Mouse (Mus musculus) embryonic facial prominence, embryonic 15.5 days (tissue): ENCODE measurements around the gene A730049H05Rik. TPM values are rescaled to one million over a fixed set of nuclear protein-coding genes. Genes with fewer than 3 reads are reported as not detected.

ENCODE experiments used
- ATAC-seq: fragments of 200-750 bp; cut with Nextera tagmentation; 2 replicates; pipeline ENCODE4 v1.8.0; 2017; ENCODE audit warnings: low read depth, moderate TSS enrichment; ENCODE audit not compliant: insufficient number of reproducible peaks, low FRiP score, low TSS enrichment
- H3K27ac ChIP-seq: fragments of 300-500 bp; sonication (generic); replicated peaks from 2 replicates; pipeline ENCODE4 v1.5.1; 2015; ENCODE audit warnings: mild to moderate bottlenecking, inconsistent platforms
- H3K27me3 ChIP-seq: fragments of 300-500 bp; sonication (generic); 2 replicates; pipeline ENCODE4 v1.6.1; 2015; ENCODE audit warnings: inconsistent platforms
- H3K36me3 ChIP-seq: fragments of 300-500 bp; sonication (generic); 2 replicates; pipeline ENCODE4 v1.6.1; 2015; ENCODE audit warnings: mild to moderate bottlenecking, inconsistent platforms
- H3K4me1 ChIP-seq: fragments of 300-500 bp; sonication (generic); 2 replicates; pipeline ENCODE4 v1.6.1; 2015; ENCODE audit warnings: inconsistent platforms
- H3K4me2 ChIP-seq: fragments of 300-500 bp; sonication (generic); replicated peaks from 2 replicates; pipeline ENCODE4 v1.6.1; 2015; ENCODE audit warnings: mild to moderate bottlenecking, inconsistent platforms
- H3K4me3 ChIP-seq: fragments of 300-500 bp; sonication (generic); replicated peaks from 2 replicates; pipeline ENCODE4 v1.5.1; 2015; ENCODE audit warnings: mild to moderate bottlenecking, inconsistent platforms
- H3K9ac ChIP-seq: fragments of 300-500 bp; sonication (generic); 2 replicates; pipeline ENCODE4 v1.6.1; 2015; ENCODE audit warnings: inconsistent platforms
- H3K9me3 ChIP-seq: fragments of 300-500 bp; sonication (generic); replicated peaks from 2 replicates; pipeline ENCODE4 v1.6.1; 2016; ENCODE audit warnings: inconsistent platforms
- WGBS: fragments of 180-500 bp; shearing (Covaris S2); methylation state at CpG from one replicate; pipeline ENCODE4 v1.1.7; 2015; 5-methylcytosine and 5-hydroxymethylcytosine counted together
- polyA plus RNA-seq: library from polyadenylated mRNA; unstranded; fragments of >200 nt; fragmentation: Nextera tagmentation; extraction: Ambion mirVana; gene quantifications from 2 replicates; pipeline ENCODE4 v1.2.1, GENCODE M21; 2015

The A730049H05Rik gene
- polyA plus RNA-seq, 1 experiment from 2014 or later: 0.87 TPM

GRCm38 (mm10) chr6:92860285-92860912, 44.1 kb downstream of the A730049H05Rik start:
- Histone ChIP-seq H3K4me3 (no peak overlapping the region), H3K27ac (no peak overlapping the region), H3K9me3 (no peaks in the 10 kb centered on the region), H3K27me3 (no peaks in the 10 kb centered on the region), H3K4me1 (no peaks in the 10 kb centered on the region), H3K4me2 (no peak overlapping the region), H3K9ac (no peak overlapping the region), H3K36me3 (no peaks in the 10 kb centered on the region)
- 49% methylated on average over 5 of the region's 5 CpGs for WGBS
- no peak for ATAC-seq

DNA sequence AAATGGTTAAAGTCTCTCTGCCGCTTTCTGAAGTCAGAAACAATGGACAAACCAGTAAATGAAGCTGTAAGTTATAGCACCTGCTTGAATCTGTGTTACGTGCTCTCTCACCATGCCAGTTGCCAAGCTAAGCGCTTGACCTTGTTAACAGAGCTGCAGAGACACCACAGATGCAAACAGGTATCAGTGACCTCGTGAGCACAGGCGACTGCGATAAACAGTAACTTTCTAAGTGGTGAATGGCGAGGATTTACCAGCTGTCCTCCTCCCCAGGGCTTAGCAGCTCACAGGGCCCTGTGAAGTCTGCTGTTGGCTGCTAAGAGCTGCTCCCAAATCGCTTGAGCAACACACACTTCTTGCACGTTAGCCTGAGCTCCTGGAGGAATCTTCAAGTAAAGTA, 46.3 kb downstream of the A730049H05Rik start:
- Histone ChIP-seq H3K4me2 (no peak overlapping the region), H3K9ac (no peak overlapping the region), H3K4me3 (no peak overlapping the region), H3K36me3 (no peaks in the 10 kb centered on the region), H3K27me3 (no peaks in the 10 kb centered on the region), H3K4me1 (no peaks in the 10 kb centered on the region), H3K9me3 (no peaks in the 10 kb centered on the region), H3K27ac (no peak overlapping the region)
- 72% methylated on average over 9 of the region's 9 CpGs for WGBS
- ATAC-seq: no peak

DNA sequence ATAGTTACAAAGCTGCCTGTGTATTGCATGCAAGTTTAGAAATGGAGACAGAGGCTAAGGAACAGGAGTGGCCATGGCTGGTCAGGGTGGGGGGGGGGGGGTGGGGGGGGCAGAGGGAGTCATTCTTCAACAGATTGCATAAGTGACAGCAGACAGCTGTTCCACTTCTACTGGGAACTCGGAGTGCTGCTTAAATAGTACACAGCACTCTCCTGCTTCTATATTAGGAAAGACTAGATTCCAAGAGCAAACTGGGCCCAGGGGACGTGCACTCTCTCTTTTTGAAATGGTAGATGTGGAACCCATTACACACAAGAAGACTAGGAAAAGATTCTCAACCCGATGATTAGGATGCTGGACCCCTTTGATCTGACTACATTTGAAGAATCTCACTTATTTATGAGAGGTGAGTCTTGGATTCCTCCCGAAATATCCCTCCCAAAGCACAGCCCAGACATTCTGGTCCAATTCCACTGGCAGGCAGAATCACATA, 52.9 kb downstream of the A730049H05Rik start, which contains the start of gene Gm15737:
TSS of gene Gm15737 (plus strand) at position 269 of the 493 bp plus-strand sequence.
- Histone ChIP-seq H3K4me3 (no peak within 1 kb of the TSS), H3K36me3 (peaks cover 3% of the 10 kb centered on the region; the same call in 1 of the 2 replicates), H3K9me3 (no peaks in the 10 kb centered on the region), H3K27me3 (no peaks in the 10 kb centered on the region), H3K9ac (no peak within 1 kb of the TSS), H3K27ac (peak within 1 kb of the TSS; percentile 60), H3K4me2 (0 out of 2 replicates have a peak within 1 kb of the TSS, but pooled peaks have one; percentile 1), H3K4me1 (peaks cover 13% of the 10 kb centered on the region)
- ATAC-seq: no peak; the same call in 1 of the 2 replicates
- WGBS: 27% methylated on average over 4 of the region's 4 CpGs

- 29% methylated on average over 16 of the region's 16 CpGs for WGBS
- Histone ChIP-seq H3K4me2 (0 out of 2 replicates have a peak overlapping the region, but pooled peaks have one; percentile 1), H3K27me3 (no peaks in the 10 kb centered on the region), H3K9me3 (no peaks in the 10 kb centered on the region), H3K9ac (no peak overlapping the region), H3K4me3 (no peak overlapping the region), H3K27ac (peak overlapping the region; percentile 60), H3K4me1 (peaks cover 13% of the 10 kb centered on the region), H3K36me3 (peaks cover 3% of the 10 kb centered on the region; the same call in 1 of the 2 replicates)
- no peak; the same call in 1 of the 2 replicates for ATAC-seq
Measured at GRCm38 (mm10) chr6:92869582-92870219, 53.4 kb downstream of the A730049H05Rik start.

- H3K4me1 ChIP-seq: peaks cover 13% of the 10 kb centered on the region
- H3K9ac ChIP-seq: no peak overlapping the region
- no peak overlapping the region for H3K4me3 ChIP-seq
- peaks cover 3% of the 10 kb centered on the region; the same call in 1 of the 2 replicates for H3K36me3 ChIP-seq
- ATAC-seq: no peak
- no peaks in the 10 kb centered on the region for H3K9me3 ChIP-seq
- no peak overlapping the region for H3K4me2 ChIP-seq
- no peaks in the 10 kb centered on the region for H3K27me3 ChIP-seq
- no peak overlapping the region for H3K27ac ChIP-seq
- 61% methylated on average over 4 of the region's 4 CpGs for WGBS
Measured at GRCm38 (mm10) chr6:92871813-92872212, 55.5 kb downstream of the A730049H05Rik start.

GRCm38 (mm10) chr6:92872766-92873165, 56.5 kb downstream of the A730049H05Rik start:
- H3K9me3 ChIP-seq: no peaks in the 10 kb centered on the region
- H3K27ac ChIP-seq: no peak overlapping the region
- no peak overlapping the region for H3K4me2 ChIP-seq
- H3K4me3 ChIP-seq: no peak overlapping the region
- 72% methylated on average over 10 of the region's 10 CpGs for WGBS
- no peak for ATAC-seq
- H3K36me3 ChIP-seq: peaks cover 10% of the 10 kb centered on the region; the same call in 1 of the 2 replicates
- peaks cover 13% of the 10 kb centered on the region for H3K4me1 ChIP-seq
- no peak overlapping the region for H3K9ac ChIP-seq
- no peaks in the 10 kb centered on the region for H3K27me3 ChIP-seq

DNA sequence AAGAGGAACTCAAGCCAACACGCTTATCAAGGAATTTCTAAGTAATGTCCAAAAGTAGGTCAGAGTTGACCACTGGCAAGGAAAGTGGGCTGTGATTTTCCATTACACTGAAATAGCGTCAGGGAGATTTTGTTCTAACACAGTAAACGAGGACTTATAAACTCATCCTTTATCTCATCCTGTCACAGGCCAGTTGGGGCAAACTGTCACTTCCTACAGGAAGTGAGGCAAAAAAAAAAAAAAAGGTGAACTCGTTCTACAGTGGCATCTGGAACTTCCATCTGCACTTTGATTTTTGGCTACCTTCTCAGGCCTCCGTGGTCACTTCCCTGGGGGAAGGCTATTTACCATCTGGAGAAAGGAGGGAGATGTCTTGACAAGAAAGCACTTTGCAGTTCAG, 58.6 kb downstream of the A730049H05Rik start:
- peaks cover 10% of the 10 kb centered on the region; the same call in 1 of the 2 replicates for H3K36me3 ChIP-seq
- no peak for ATAC-seq
- H3K27ac ChIP-seq: no peak overlapping the region

GRCm38 (mm10) chr6:92875340-92875739, 59.1 kb downstream of the A730049H05Rik start:
- Histone ChIP-seq H3K4me2 (no peak overlapping the region), H3K4me1 (0 out of 2 replicates have a peak, but pooled peaks cover 3% of the 10 kb centered on the region), H3K9ac (no peak overlapping the region), H3K36me3 (peaks cover 10% of the 10 kb centered on the region; the same call in 1 of the 2 replicates), H3K27me3 (no peaks in the 10 kb centered on the region), H3K9me3 (no peaks in the 10 kb centered on the region), H3K27ac (no peak overlapping the region), H3K4me3 (no peak overlapping the region)
- ATAC-seq: no peak
- WGBS: 83% methylated on average over 2 of the region's 2 CpGs

More for the DNA sequence above, 58.6 kb downstream of the A730049H05Rik start:
- Histone ChIP-seq H3K27me3 (no peaks in the 10 kb centered on the region), H3K9me3 (no peaks in the 10 kb centered on the region), H3K9ac (no peak overlapping the region), H3K4me1 (peaks cover 7% of the 10 kb centered on the region), H3K4me3 (no peak overlapping the region), H3K4me2 (no peak overlapping the region)
- 60% methylated on average over 5 of the region's 5 CpGs for WGBS

DNA sequence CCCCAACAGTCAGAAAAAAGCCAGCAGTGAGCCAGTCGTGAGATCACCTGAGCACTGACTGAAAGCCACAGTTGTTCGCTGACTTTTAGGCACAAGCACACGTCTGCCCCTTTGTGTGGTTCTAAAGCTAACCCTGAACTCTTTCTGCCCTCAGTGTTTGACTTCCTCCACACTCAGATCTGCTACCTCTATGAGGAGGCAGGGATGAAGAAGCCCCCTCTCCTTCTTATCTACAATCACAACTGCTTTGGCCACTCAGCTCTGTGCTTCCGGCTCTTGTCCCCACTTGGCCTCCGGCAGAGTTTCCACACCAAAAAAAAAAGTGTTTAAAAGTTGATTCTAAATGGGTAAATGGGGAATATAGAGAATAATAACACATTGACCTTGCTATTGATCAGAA, 59.8 kb downstream of the A730049H05Rik start:
- no peak overlapping the region for H3K9ac ChIP-seq
- no peak overlapping the region for H3K27ac ChIP-seq
- 0 out of 2 replicates have a peak, but pooled peaks cover 3% of the 10 kb centered on the region for H3K4me1 ChIP-seq
- WGBS: 82% methylated on average over 5 of the region's 5 CpGs
- H3K27me3 ChIP-seq: no peaks in the 10 kb centered on the region
- peaks cover 10% of the 10 kb centered on the region; the same call in 1 of the 2 replicates for H3K36me3 ChIP-seq
- no peak overlapping the region for H3K4me3 ChIP-seq
- H3K4me2 ChIP-seq: no peak overlapping the region
- H3K9me3 ChIP-seq: no peaks in the 10 kb centered on the region
- ATAC-seq: no peak

- Histone ChIP-seq H3K27me3 (no peaks in the 10 kb centered on the region), H3K4me1 (0 out of 2 replicates have a peak, but pooled peaks cover 3% of the 10 kb centered on the region), H3K27ac (no peak overlapping the region), H3K4me2 (no peak overlapping the region), H3K4me3 (no peak overlapping the region), H3K36me3 (peaks cover 10% of the 10 kb centered on the region; the same call in 1 of the 2 replicates), H3K9ac (no peak overlapping the region), H3K9me3 (no peaks in the 10 kb centered on the region)
- no peak for ATAC-seq
- 96% methylated on average over 4 of the region's 4 CpGs for WGBS
Measured at GRCm38 (mm10) chr6:92877236-92877635, 61.0 kb downstream of the A730049H05Rik start.

- no peak overlapping the region for H3K4me3 ChIP-seq
- WGBS: 92% methylated on average over 5 of the region's 5 CpGs
- H3K27ac ChIP-seq: no peak overlapping the region
- no peaks in the 10 kb centered on the region for H3K4me1 ChIP-seq
- H3K36me3 ChIP-seq: peaks cover 10% of the 10 kb centered on the region; the same call in 1 of the 2 replicates
- H3K27me3 ChIP-seq: no peaks in the 10 kb centered on the region
- ATAC-seq: no peak
- no peaks in the 10 kb centered on the region for H3K9me3 ChIP-seq
- H3K9ac ChIP-seq: no peak overlapping the region
- no peak overlapping the region for H3K4me2 ChIP-seq
Measured at GRCm38 (mm10) chr6:92878771-92879170, 62.5 kb downstream of the A730049H05Rik start.
